Mouse (Mus musculus): ENCODE results near the gene Hif3a. TPM values are rescaled to one million over a fixed set of nuclear protein-coding genes. Genes with fewer than 3 reads are reported as not detected.

Hif3a gene
- polyA plus RNA-seq, 1 experiment: 5.2 TPM

DNA sequence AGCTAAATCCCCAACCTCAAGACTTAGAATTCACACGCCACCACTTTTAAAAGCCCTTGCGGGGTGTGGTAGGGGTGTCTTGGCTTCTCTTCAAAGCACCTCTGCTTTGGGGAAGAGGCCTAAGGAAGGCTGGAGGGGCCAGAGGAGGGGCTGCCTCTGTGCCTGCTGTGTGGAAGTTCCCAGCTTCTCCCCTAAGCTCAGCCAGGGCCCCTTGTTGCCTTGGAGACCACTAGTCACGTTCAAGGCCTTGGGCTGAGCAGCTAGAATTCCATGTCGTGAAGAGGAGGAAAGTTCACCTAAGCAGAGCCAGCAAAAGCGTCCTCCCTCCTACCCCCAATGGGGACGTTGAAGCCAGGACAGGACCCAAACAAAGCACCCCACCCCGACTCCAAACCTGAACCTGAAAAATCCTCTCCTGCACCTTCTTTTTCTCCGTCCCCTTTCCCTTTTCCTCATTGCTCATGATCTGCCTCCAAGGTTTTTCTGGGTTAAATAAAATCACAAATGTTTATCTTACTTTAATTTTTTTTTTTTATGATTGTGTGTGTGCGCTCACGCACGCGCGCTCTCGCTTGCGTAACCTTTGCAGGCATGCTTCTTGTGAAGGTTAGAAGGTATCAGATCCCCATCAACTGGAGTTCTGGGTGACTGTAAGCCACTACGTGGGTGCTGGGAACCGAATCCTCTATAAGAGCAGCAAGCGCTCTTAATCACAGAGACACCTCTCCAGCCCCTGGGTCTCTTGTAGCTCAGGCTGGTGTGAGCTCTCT, 70.4 kb downstream of the Hif3a start:
- DNase-seq (ENCODE audit: low read depth): no peak

DNA sequence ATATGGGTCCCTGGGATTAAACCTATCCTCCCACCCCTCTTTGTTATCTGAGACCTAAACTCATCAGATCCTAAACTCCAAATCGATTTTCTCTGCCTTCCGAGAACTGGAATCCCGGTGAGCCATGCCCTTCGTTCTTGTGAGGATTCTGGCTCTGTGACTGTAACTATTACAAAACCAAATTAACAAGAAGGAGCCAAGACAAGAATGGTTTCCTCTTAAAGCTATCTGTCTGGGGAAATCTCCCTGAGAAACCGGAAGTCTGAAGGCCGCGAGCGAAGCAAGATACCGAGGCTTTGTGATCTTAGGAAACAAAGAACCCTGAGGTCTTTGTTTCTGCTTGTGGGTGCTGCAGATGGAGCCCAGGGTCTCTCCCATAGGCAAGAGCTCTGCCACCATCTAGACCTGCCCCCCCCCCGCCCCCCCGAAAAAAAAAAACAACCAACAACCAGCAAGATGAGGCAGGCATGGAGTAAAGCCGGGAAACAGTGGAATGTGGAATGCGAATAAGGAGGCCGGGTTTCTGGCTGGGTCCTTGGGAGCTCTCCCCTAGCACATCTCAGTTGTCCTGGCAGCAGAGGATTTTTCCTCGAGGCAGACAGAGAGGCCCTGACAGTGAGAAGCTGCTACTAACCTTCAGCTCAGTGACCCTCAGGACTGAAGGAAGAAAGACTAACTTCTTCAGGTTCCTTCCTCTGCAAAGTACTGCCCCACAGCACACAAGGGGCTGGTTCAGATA, 72.1 kb downstream of the Hif3a start:
- no peak for DNase-seq (ENCODE audit: low read depth)

DNA sequence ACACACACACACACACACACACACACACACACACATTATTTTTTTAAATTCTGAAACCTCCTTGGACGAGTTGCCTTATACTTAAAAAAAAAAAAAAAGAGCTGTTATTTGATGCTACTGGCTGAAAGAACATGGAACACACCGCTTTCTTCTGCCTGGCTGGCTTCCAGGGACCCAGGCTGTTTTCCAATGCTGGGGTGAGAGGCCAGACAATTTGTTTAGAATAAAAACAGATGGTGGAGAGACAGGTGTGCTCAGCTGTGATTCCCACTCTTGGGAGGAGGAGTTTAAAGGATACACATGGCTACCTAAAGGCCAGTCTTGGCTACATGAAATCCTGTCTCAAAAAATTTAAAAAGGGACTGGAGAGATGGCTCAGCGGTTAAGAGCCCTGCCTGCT, 73.8 kb downstream of the Hif3a start:
- no peak for DNase-seq (ENCODE audit: low read depth)

DNA sequence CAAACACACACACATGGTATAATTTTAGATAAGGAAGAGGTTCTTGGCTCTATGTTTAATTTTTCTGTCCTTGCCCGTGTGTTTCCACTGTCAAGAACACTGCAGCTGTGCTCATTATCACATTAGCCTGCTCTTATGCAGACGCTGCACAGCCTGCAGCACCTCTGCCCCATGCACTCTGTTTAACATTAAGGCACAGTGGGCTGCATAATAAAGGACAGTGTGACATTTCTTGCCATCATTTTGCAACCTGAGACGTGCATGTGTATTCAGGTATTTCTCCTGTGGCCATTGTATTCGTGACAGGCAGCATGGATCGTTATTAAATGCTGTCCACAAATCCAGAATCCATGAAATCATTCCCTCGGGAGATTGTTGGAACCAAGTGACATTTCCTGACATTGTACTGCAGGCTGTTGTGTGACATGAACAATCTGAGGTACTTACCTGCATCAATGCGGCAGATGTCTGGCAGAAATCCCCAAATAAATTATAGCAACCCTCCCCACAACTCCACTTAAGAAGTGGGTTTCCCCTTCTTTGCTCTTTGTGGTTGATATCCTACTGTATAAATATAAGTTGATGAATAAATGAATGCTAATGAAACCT, 74.6 kb downstream of the Hif3a start:
- no peak for DNase-seq (ENCODE audit: low read depth)

DNA sequence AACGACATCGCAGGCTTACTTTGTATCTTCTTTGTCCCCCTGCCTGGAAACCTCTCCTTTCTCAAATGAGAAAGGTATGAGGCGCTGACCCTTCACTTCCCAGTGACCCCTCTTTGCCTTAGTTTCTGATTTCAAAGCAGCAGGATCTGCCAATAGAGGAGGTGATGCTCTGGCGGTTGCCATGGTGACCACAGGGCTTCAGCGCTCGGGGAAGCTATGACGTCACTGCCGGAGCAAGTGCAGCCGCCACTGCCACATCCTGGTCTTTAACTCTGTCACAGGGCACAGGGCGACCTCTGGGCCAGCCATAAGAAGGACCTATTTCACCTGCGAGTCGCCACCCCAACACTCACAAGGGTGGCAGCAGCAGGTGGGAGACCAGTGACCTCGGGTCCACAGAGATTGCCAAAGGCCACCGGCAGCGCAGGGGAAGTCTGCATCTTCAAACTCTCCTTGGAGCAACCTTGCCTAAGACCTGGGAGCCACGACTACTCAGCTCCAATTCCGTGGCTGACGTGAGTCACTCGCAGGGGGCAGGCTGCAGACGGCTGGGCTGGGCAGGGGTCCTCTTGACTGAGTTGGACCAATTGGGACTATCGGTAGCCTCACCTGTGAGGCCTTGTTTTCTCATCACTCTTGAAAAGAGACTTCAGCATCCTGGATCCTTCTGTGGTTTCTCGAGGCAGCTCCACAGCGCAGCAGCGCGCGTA, 79.2 kb downstream of the Hif3a start, which contains the start of gene Gm42372:
TSS of gene Gm42372 (plus strand) at position 228 of the 710 bp plus-strand sequence.
- no peak for DNase-seq (ENCODE audit: low read depth)

Other genes starting within 250 kb of the Hif3a start
- gene Strn4, start 246.5 kb downstream of the Hif3a start, polyA plus RNA-seq (2012; rRNA removed): 136 and 143 TPM in 2 replicates
- gene Fkrp, start 245.7 kb downstream of the Hif3a start, polyA plus RNA-seq (2012; rRNA removed): 25.6 and 28.9 TPM in 2 replicates
- 30.5 and 36.0 TPM in 2 replicates for gene Prkd2, start 219.5 kb downstream of the Hif3a start, polyA plus RNA-seq (2012; rRNA removed)
- gene Dact3, start 187.1 kb downstream of the Hif3a start, polyA plus RNA-seq (2012; rRNA removed): 13.1 and 18.5 TPM in 2 replicates
- 10.0 and 15.3 TPM in 2 replicates for gene Gng8, start 170.6 kb downstream of the Hif3a start, polyA plus RNA-seq (2012; rRNA removed)
- 4.3 and 6.2 TPM in 2 replicates for gene Ptgir, start 155.9 kb downstream of the Hif3a start, polyA plus RNA-seq (2012; rRNA removed)
- gene Calm3, start 138.3 kb downstream of the Hif3a start, polyA plus RNA-seq (2012; rRNA removed): 174 and 195 TPM in 2 replicates
- 1.1 and 3.8 TPM in 2 replicates for gene Pnmal2, start 117.7 kb downstream of the Hif3a start, polyA plus RNA-seq (2012; rRNA removed)
- gene Pnmal1, start 102.7 kb downstream of the Hif3a start, polyA plus RNA-seq (2012; rRNA removed): 0.06 TPM in 1 of 2 replicates, not detected in the other
- gene Gm42372, start 79.3 kb downstream of the Hif3a start, polyA plus RNA-seq (2012; rRNA removed): not detected in 2 replicates
- 3.0 and 4.1 TPM in 2 replicates for gene Ccdc8, start 69.7 kb downstream of the Hif3a start, polyA plus RNA-seq (2012; rRNA removed)
- 103 and 120 TPM in 2 replicates for gene Ppp5c, start 34.5 kb downstream of the Hif3a start, polyA plus RNA-seq (2012; rRNA removed)
- 0.15 TPM in 1 of 2 replicates, not detected in the other for gene Psg16, start 11.6 kb upstream of the Hif3a start, polyA plus RNA-seq (2012; rRNA removed)
- not detected in 2 replicates for gene Ceacam3, start 87.9 kb upstream of the Hif3a start, polyA plus RNA-seq (2012; rRNA removed)
- gene Psg29, start 141.1 kb upstream of the Hif3a start, polyA plus RNA-seq (2012; rRNA removed): not detected in 2 replicates